Mouse (Mus musculus) thymus, adult 2 months (tissue): ENCODE data around the gene Hnrnpab.
A peak's percentile ranks its signal among the peaks of the same experiment; 100 is the strongest.

Experiments
- CTCF ChIP-seq: fragments of 200-500 bp; IDR thresholded peaks from 2 replicates; pipeline ENCODE4 v1.5.1; 2012; ENCODE audit warnings: mild to moderate bottlenecking, control low read depth, low read length, moderate library complexity, borderline replicate concordance; ENCODE audit not compliant: control insufficient read depth, poor library complexity, insufficient read depth; ENCODE audit errors: extremely low read depth
- POLR2A ChIP-seq: fragments of 200-500 bp; IDR thresholded peaks from 2 replicates; pipeline ENCODE4 v1.6.1; 2012; ENCODE audit warnings: mild to moderate bottlenecking, low read length, control low read depth, moderate library complexity; ENCODE audit not compliant: control insufficient read depth, poor library complexity, insufficient read depth; ENCODE audit errors: extremely low read depth

DNA sequence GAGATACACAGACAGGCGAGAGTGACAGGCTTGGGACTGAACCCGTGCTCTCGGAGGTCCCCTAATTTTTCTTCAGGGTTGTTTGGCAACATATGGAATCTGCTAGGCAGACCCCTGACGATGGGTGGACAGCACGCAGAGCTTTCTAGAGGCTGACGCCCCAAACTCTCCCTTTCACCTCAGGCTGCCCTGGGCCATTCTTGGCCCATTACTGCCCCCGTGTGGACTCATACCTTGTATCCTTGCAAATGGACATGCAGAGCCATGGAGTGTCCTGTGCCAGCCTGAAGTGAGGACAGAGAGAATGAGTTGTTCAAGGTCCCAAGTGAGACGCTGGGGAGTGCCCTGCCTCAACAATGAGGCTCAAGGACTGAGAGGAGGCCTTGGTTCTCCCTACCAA, 23.9 kb downstream of the Hnrnpab start:
- TF ChIP-seq CTCF (peak; percentile 67; the same call in 1 of the 2 replicates), POLR2A (no peak)
